Mouse (Mus musculus) monocyte, adult 5-6 weeks (primary cell): Measurements from ENCODE around the gene Fam76a. TPM values are rescaled to one million over a fixed set of nuclear protein-coding genes. Genes with fewer than 3 reads are reported as not detected.

Experiments used
- ATAC-seq: fragments of 153-309, 156-312 bp; replicated peaks from 2 replicates; pipeline ENCODE4 v1.8.0; 2017; ENCODE audit warnings: mild to moderate bottlenecking; ENCODE audit not compliant: low TSS enrichment, insufficient number of reproducible peaks, severe bottlenecking, poor library complexity, low FRiP score
- total RNA-seq: library from RNA; stranded (forward); fragments of 200-1000, 200-491, 200-594 nt; gene quantifications from 3 replicates; pipeline ENCODE4 v1.2.3, GENCODE M21; 2017

Fam76a gene
- 27.3 to 53.5 TPM (median 33.8 TPM) in 3 replicates for total RNA-seq

- peak; percentile 99 for ATAC-seq
Measured at GRCm38 (mm10) chr4:132922558-132923008, at the start of gene Fam76a. TSS of gene Fam76a (minus strand) at chr4:132922558.

- no peak for ATAC-seq
Measured at GRCm38 (mm10) chr4:132972101-132972500, 49.7 kb upstream of the Fam76a start.

- 0 out of 2 replicates have a peak, but pooled peaks have one; percentile 11 for ATAC-seq
Measured at GRCm38 (mm10) chr4:132971601-132972000, 49.2 kb upstream of the Fam76a start.

GRCm38 (mm10) chr4:132968105-132968938 lies 46.0 kb upstream of the Fam76a start:
- peak; percentile 53 for ATAC-seq

GRCm38 (mm10) chr4:132964473-132964872 lies 42.1 kb upstream of the Fam76a start:
- ATAC-seq, result no peak

DNA sequence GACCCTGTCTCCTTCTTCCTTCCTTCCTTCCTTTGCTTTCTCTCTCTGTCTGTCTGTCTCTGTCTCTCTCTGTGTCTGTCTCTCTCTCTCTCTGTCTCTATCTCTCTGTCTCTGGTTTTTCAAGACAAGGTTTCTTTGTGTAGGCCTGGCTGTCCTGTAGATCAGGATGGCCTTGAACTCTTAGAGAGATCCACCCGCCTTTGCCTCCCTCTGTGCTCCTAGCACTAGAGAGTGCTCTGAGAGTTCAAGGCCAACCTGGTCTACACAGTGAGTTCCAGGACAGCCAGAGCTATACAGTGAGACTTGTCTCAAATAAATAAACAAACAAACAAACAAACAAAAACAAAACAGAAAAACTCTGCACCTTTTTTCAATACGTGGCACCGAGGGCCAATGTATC lies 41.7 kb upstream of the Fam76a start:
- ATAC-seq, result no peak

GRCm38 (mm10) chr4:132963436-132963835 lies 41.1 kb upstream of the Fam76a start:
- no peak for ATAC-seq

DNA sequence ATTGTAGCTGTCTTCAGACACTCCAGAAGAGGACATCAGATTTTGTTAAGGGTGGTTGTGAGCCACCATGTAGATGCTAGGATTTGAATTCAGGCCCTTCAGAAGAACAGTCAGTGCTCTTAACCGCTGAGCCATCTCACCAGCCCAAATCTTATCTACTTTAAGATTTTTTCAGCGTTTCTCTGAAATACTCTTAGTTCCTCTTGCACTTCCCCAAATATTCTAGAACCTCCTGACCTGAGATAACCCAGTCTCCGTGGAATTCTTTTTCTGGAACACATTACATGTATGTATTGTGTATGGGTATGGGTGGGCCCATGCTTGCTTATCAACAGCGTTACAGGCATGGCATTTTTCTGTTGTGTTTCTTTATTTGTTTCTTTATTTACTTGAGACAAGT lies 40.3 kb upstream of the Fam76a start:
- no peak for ATAC-seq

DNA sequence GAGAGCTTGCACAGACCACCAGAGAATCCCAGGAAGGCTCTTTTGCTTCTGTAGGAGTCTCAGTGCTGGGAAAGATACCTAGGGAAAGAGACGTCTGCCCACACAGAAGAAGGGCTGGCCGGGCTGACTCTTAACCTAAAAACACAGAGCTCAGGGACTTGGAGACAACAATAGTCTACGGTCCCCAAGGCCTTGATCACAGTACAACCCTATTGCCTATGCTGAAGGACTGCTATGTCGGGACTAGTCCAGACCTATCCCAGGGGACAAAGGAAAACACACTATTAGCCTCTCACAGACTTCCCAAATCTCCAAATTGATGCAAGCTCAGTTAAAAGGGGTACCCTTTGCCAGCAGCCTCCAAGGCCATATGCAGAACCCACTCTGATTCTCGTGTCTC lies 39.5 kb upstream of the Fam76a start:
- ATAC-seq, result no peak

DNA sequence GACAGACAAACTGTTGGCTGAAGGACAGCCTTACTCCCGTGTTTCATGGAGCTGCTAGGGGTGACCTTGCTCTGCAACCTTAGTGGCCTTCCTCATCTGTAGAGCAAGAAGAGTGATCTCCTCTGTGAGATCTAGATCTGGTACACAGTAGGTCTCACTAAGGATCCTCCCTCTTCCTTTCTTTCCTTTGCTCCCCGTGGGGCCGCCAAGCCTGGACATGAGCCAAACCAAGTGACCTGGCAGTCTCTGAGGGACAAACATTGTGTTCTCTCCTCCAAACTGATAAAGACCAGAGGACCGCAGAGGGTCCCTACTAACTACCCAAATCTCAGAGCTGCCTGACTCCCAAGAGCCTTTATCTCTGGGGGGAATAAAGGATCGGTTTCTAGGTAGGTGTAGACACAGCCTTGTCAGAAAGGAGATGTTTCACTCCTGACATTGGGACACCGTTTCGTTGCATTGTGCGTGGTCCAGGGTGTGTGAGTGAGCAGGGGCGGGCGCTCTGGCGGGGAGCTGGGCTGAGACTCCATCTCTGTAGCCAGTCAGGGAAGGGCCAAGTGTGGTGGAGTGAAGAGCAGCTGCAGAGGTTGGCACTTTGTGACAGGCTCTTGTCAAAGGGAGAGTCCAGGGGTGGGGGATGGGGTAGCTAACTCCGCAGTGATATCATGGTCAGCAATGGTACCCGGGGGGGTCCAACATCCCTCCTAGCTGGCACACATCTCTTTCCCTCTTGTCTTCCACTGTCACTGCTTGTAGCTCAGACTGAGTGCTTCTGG lies 38.7 kb upstream of the Fam76a start:
- ATAC-seq, result peak; percentile 41

DNA sequence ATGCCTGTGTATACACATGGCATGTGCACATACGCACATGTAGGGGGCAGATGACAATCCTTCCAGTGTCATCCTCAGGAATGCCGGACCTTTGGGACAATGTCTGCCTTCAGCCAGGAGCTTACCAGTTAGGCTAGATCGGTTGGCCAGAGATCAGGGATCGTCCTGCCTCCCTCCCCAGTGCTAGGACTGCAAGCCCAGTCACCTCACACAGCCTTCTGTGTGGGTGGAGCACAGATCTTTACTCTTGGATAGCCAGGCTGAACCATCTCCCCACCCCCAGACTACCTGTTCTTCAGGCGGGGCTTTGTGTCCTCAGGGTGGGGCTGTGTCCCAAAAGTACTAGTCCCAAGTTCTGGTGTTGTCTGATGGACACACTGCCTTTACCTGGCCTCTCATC lies 38.0 kb upstream of the Fam76a start:
- ATAC-seq, result no peak

GRCm38 (mm10) chr4:132959679-132960045 lies 37.3 kb upstream of the Fam76a start:
- ATAC-seq, result peak; percentile 33

- peak; percentile 67 for ATAC-seq
Measured at GRCm38 (mm10) chr4:132958741-132959678, 36.7 kb upstream of the Fam76a start.

- no peak for ATAC-seq
Measured at GRCm38 (mm10) chr4:132955395-132955791, 33.0 kb upstream of the Fam76a start.

DNA sequence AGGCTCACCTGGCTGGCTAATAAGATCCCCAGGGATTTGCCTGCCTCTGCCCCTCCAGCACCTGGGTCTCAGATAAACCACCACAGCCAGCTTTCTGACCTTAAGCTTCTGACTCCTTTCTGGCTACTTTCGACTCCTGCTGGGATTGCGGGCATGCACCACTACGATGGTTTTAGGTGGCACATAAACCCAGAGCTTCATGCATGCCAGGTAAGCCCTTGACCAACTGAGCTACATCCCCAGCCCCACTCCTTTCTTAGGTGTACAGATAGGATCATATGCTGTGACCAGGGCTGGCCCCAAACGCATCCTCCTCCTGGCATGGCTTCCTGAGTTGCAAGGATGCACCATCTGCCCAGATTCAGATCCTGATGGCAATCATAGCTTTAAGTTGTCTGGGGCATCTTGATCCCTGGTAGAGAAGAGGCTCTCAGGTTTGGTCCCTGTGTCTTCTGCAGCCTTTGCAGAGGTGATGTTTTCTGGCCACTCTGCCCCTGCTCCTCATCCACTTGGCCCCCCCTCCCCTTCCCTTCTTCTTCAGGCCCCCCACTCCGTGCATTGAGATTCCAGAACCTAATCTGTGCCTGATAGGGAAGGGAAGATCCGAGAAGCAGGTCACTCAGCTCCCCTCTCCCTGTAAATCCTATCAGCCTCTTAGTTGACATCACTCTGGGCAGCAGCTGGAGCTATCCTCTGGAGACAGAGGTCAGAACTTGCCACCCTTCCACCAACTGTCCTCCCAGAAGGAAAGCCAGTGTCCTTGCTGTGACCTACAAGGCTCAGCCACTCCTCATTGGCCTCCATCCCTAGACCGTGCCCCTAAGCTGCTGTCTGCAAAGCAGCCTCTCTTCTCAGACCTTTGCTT lies 32.4 kb upstream of the Fam76a start:
- ATAC-seq, result no peak

DNA sequence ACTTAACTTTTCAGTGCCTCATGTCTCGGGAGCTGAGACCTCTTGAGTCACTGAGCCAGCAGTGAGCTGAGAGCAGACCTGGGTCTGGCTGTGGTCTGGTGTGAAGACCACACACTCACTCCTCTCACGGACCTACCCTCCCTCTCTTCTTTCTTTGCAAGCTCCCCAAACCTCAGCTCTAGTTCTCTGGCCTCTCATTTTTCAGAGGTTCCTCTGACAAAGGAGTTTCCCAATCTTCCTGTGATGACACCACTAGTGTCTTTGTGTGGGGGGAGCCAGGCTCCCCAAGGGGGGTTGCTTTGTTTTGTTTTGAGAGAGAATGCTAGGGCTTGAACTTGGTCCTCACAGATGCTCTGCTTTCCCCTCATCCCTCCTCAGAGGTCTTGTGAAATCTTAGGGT lies 28.6 kb upstream of the Fam76a start:
- ATAC-seq, result peak; percentile 54

GRCm38 (mm10) chr4:132949882-132950532 lies 27.6 kb upstream of the Fam76a start:
- peak; percentile 34 for ATAC-seq
